Mouse (Mus musculus) urinary bladder, adult 2 months (tissue): ENCODE measurements at regions not wholly inside any gene's neighbourhood (a gene's known extent, or its start where the extent isn't known, plus 50 kb on each side); places are given as distances from the start of the nearest gene placed in this dataset.
"Not testable (repeated sequence)": the region's sequence is repeated elsewhere in the genome, so short reads cannot be mapped to it uniquely, and the experiment has no call there.

Experiments
- DNase-seq: peaks from one replicate; pipeline ENCODE4 v3.0.0; 2022; ENCODE audit warnings: low spot score

GRCm38 (mm10) chr11:45424066-45424465, 427.8 kb upstream of the Clint1 start:
- not testable (repeated sequence) for DNase-seq

GRCm38 (mm10) chr11:45440937-45441720, 410.7 kb upstream of the Clint1 start:
- DNase-seq = no peak

- DNase-seq = no peak
These were observed 405.3 kb upstream of the Clint1 start for GRCm38 (mm10) chr11:45446512-45446911.

GRCm38 (mm10) chr11:45454234-45454633, 397.6 kb upstream of the Clint1 start:
- no peak for DNase-seq

GRCm38 (mm10) chr11:45454933-45455332, 396.9 kb upstream of the Clint1 start:
- DNase-seq = no peak

GRCm38 (mm10) chr11:45456724-45457123, 395.1 kb upstream of the Clint1 start:
- DNase-seq = no peak

GRCm38 (mm10) chr11:45457597-45457996, 394.3 kb upstream of the Clint1 start:
- no peak for DNase-seq

- no peak for DNase-seq
These were observed 391.7 kb upstream of the Clint1 start for GRCm38 (mm10) chr11:45460000-45460792.

GRCm38 (mm10) chr11:45464501-45464900, 387.4 kb upstream of the Clint1 start:
- no peak for DNase-seq

- DNase-seq = no peak
These were observed 385.5 kb upstream of the Clint1 start for GRCm38 (mm10) chr11:45466350-45466749.

- no peak for DNase-seq
These were observed 379.7 kb upstream of the Clint1 start for GRCm38 (mm10) chr11:45472171-45472570.

- DNase-seq = no peak
These were observed 374.9 kb upstream of the Clint1 start for GRCm38 (mm10) chr11:45476917-45477316.

- DNase-seq = no peak
These were observed 365.9 kb upstream of the Clint1 start for GRCm38 (mm10) chr11:45485950-45486349.

- no peak for DNase-seq
These were observed 360.6 kb upstream of the Clint1 start for GRCm38 (mm10) chr11:45491021-45491967.

- DNase-seq = no peak
These were observed 356.6 kb upstream of the Clint1 start for GRCm38 (mm10) chr11:45495246-45495645.

GRCm38 (mm10) chr11:45508566-45508965, 343.3 kb upstream of the Clint1 start:
- DNase-seq = no peak

GRCm38 (mm10) chr11:45509278-45509677, 342.6 kb upstream of the Clint1 start:
- DNase-seq = no peak

- no peak for DNase-seq
These were observed 337.2 kb upstream of the Clint1 start for GRCm38 (mm10) chr11:45514415-45515271.

GRCm38 (mm10) chr11:45524720-45525119, 327.1 kb upstream of the Clint1 start:
- no peak for DNase-seq

GRCm38 (mm10) chr11:45531044-45531626, 320.7 kb upstream of the Clint1 start:
- DNase-seq = no peak
